Mouse (Mus musculus) myocyte (in vitro differentiated cells): ENCODE data around the gene Cers3.

Source experiments
- E2F4 ChIP-seq: IDR thresholded peaks from one replicate; pipeline ENCODE4 v1.6.1; 2011; ENCODE audit warnings: mild to moderate bottlenecking, control low read depth, moderate library complexity; ENCODE audit not compliant: insufficient read depth
- MAX ChIP-seq: IDR thresholded peaks from one replicate; pipeline ENCODE4 v1.6.1; 2011; ENCODE audit warnings: low read depth, mild to moderate bottlenecking, control low read depth
- MYOD1 ChIP-seq, 3 experiments: IDR thresholded peaks; one replicate each; pipeline ENCODE4 v1.6.1; 2011; ENCODE audit warnings: control low read depth in 2 of 3, low read depth in 2 of 3, mild to moderate bottlenecking in 2 of 3, moderate library complexity in 1 of 3; ENCODE audit not compliant: insufficient read length in 2 of 3, control insufficient read depth in 1 of 3
- MYOG ChIP-seq, 3 experiments: IDR thresholded peaks; one replicate each; pipeline ENCODE4 v1.6.1; 2011; ENCODE audit warnings: control low read depth in 2 of 3, low read depth in 2 of 3, mild to moderate bottlenecking in 2 of 3; ENCODE audit not compliant: insufficient read length in 2 of 3, control insufficient read depth in 1 of 3, insufficient read depth in 1 of 3
- POLR2A ChIP-seq: IDR thresholded peaks from one replicate; pipeline ENCODE4 v1.6.1; 2011; ENCODE audit warnings: low read depth, mild to moderate bottlenecking, control low read depth, moderate library complexity; ENCODE audit not compliant: insufficient read length
- POLR2AphosphoS2 ChIP-seq: IDR thresholded peaks from one replicate; pipeline ENCODE4 v1.6.1; 2011; ENCODE audit warnings: low read depth, control low read depth; ENCODE audit not compliant: insufficient read length
- TCF3 ChIP-seq: IDR thresholded peaks from one replicate; pipeline ENCODE4 v1.6.1; 2011; ENCODE audit warnings: low read depth, control low read depth; ENCODE audit not compliant: insufficient read length
- USF1 ChIP-seq: IDR thresholded peaks from one replicate; pipeline ENCODE4 v1.6.1; 2011; ENCODE audit warnings: low read depth, mild to moderate bottlenecking, control low read depth, moderate library complexity

- TF ChIP-seq TCF3, result no peak
- no peak for TF ChIP-seq POLR2A
- TF ChIP-seq POLR2AphosphoS2, result no peak
- TF ChIP-seq MYOG (IDR thresholded peaks at IDR 0.05; ENCODE audit: control insufficient read depth in 1 of 3, insufficient read depth in 1 of 3, insufficient read length in 2 of 3, low read depth in 2 of 3), result no peak
- no peak for TF ChIP-seq USF1
- TF ChIP-seq E2F4, result no peak
- no peak for TF ChIP-seq MYOD1 (IDR thresholded peaks at IDR 0.05; ENCODE audit: control insufficient read depth in 1 of 3, insufficient read length in 2 of 3, low read depth in 2 of 3)
- no peak for TF ChIP-seq MAX
Measured at GRCm38 (mm10) chr7:66849316-66849715, 106.0 kb downstream of the Cers3 start.
